Mouse (Mus musculus) lung, postnatal 36 days (tissue): ENCODE data around the gene Tor1aip2.

Experiments
- DNase-seq: peaks from one replicate; pipeline ENCODE4 v3.0.0; 2022; ENCODE audit warnings: mixed read lengths

The Tor1aip2 gene

DNA sequence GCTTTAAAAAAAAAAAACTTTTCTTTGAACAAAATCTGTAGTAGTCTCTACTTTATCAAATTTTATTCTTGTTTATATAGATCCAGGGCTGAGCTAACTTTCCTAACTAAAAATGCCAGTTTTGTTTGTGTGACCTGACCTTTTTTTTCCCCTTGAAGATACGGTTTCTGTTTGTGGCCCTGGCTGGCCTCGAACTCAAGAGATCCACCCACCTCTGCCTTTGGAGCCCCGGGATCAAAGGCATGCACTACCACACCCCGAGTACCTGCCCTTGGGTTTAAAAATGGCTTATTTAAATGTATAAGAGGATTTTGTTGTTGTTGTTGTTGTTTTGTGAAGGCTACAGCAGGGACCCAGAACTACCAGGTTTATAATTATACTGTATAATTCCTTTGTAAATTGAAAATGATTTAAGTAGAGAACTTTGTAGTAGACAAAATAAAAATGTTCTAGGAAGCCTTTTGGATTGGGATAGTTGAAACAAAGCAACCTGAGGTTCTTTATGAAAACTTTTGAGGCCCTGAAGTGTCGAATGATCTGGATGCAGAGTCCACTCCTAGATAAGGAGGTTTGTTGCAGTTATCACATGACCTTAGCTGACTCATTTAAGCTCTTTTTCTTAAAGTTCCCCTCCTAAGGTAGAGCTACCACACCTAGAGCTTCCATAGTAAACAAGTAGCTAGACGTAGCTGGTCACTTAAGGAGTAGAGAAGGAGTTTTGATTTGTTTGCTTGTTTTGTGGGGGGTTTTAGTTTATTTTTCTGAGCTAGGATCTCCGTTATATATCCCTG, 6.4 kb downstream of the Tor1aip2 start:
- no peak for DNase-seq

DNA sequence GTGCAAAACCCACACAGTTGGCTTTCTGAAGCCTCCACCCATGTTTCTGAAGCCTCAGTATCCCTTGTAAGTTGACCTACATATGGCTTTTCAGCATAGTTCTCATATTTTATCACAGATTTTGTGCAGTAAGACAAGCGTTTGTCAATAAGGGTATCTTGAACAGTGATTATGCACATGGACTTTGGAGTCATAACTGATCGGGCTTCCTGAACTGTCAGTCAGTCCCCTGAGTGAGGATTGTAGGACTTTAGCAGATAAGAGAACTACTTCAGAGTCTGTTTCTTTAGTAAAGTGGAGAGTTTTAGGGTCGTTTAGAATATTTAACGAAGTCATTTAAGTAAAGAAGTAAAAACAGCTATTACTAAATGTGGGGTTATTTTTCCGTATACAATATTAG, 7.3 kb downstream of the Tor1aip2 start:
- DNase-seq, result no peak

GRCm38 (mm10) chr1:156043027-156043426, 7.8 kb downstream of the Tor1aip2 start:
- DNase-seq, result peak; percentile 77

DNA sequence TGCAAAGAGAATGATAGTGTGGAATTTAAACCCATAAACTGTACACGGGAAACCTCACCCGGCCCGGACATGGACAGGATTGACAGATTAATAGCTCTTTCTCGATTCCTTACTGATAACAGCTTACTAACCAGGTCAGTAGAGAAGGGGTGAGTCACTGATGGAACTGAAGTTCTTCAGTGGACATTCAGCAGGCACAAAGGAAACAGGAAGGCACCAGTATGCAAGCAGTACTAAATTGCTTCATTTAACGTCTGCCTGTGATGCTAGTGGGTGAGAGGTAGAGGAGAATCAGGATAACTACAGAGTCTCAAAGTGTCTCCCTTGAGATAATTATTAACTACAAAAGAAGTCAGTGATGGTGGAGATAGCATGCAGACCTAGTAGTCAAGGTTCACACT, 9.0 kb downstream of the Tor1aip2 start:
- DNase-seq, result no peak

DNA sequence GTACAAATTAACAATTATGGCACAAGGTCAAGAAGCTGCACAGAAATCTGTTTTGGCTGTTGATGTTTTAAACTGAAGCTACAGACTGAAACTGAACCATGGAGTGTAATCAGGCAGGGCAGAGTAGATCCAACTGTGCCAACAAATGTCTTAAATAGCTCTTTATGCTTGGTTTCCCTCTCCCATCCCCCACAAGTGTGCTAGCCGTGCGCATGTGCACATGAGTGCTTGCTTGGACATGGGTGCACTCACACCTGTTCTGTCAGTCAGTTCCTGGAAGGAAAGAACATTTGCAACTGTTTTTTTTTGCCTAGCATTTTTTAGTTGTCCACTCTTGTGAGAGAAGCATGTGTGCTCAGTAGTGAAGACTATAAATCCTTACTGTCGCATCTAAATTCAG, 11.5 kb downstream of the Tor1aip2 start:
- DNase-seq, result peak; percentile 39

DNA sequence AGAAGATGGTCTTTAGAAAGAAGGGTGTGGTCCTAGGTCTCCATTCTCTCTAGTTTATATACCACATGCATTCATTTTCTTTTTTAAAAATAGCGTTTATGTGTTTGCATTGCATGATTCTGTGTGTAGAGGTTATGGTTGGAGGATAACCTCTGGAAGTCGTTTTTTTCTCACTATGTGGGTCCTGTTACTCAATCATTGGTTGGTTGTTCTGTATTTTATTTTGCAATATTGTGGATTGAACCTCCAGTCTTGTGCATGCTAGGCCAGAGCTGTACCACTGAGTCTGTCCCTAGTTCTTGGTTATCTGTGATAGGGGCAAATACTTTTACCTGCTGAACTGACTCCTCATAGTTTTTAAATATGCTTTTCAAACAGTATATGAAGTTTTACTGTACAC, 23.0 kb downstream of the Tor1aip2 start:
- no peak for DNase-seq

GRCm38 (mm10) chr1:156062193-156062592, 27.0 kb downstream of the Tor1aip2 start:
- DNase-seq, result no peak

DNA sequence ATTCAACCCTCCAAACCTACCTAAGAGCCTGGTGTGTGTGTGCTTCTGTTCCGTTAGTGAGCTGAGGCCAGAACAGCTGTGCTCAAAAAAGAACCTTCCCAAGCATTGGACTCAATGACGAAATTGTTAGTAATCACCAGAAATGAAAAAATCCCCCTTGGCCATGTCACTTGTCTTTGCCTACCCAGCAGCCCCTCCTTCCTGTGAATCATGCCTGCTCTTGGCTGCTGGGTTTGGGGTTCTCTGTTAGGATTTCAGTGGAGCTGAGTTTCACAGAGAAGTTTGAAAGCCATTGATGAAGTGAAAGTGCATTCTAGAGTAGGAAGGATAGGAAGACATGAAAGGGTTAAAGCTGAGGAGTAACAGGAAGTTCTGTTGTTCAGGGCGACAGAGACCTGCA, 30.9 kb downstream of the Tor1aip2 start:
- no peak for DNase-seq

GRCm38 (mm10) chr1:156070106-156070505, 34.9 kb downstream of the Tor1aip2 start:
- no peak for DNase-seq

- peak; percentile 39 for DNase-seq
Observed at GRCm38 (mm10) chr1:156073169-156073821, 38.1 kb downstream of the Tor1aip2 start.

DNA sequence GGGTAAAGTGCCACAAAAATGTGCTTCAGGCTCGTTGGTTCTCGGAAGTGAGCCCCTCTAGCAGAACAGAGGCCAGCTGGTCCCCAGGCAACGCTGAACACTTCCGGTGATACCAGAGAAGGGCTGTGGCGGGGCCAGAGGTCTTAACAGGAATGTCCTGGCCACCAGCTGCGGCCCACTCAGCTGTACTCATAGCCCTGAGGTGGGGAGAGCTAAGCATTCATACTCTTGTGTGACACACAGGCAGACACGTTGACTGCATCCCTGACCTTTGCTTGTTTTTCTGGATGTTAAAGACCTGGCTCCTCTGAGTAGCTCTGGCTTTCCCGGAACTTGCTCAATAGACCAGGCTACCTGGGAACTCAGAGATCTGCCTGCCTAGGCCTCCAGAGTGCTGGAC, 39.4 kb downstream of the Tor1aip2 start:
- DNase-seq, result peak; percentile 42

DNA sequence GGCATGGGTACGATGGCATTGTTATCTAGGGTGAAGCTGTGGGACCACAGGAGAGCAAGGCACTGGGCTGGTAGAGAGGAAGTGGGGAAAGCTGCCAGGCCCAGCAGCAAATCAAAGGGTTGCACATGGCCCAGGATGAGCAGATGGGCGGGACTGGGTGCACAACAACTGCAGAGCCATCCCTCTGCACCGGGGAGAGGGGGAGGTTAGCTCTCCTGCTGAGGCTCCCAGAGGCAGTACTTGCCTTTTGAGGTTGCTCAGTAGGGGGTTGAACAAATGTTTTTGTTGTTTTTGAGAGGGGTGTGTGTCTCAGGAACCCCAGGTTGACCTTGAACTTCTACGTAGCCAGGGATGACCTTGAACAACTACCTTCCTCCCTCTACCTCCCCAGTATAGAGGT, 41.3 kb downstream of the Tor1aip2 start:
- DNase-seq, result no peak

DNA sequence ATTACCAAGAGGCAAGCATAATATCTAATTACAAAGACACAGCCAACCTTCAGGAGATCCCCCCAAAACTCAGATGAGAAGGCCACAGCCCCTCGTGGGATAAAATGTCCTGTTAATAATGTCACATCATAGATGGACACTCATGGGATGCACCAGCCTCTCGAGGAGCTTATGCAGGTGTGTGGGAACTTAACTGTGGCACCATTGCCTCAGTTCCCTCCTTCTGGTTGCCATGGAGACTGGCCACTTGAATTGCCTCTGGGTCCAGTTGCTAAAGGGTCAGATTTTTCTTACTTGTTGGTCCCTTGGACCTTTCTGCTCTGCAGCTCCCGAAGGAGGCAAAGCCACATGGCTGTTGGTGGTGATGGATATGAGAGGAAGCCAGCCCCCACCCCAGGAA, 42.5 kb downstream of the Tor1aip2 start:
- DNase-seq, result no peak

DNA sequence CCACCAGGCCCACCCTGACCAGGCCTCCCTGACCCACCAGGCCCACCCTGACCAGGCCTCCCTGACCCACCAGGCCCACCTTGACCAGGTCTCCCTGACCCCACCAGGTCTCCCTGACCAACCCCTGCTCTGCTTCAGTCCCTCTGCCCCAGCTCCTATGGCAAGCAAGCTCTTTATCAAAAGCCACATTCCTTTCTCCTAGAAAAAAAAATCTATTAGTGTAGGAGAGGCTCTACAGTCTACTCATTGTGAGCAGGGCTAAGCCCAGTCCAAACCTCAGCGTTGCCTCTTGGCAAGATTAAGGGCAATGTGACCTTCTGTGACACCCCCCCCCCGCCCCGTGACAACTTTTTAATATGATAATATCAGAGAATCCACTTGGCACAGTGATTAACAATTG, 49.4 kb downstream of the Tor1aip2 start:
- no peak for DNase-seq

GRCm38 (mm10) chr1:156085770-156086169, 50.6 kb downstream of the Tor1aip2 start:
- DNase-seq, result peak; percentile 57

GRCm38 (mm10) chr1:156087586-156087985, 52.4 kb downstream of the Tor1aip2 start:
- no peak for DNase-seq

- no peak for DNase-seq
Observed at GRCm38 (mm10) chr1:156089561-156089960, 54.4 kb downstream of the Tor1aip2 start.

GRCm38 (mm10) chr1:156090042-156090441, 54.8 kb downstream of the Tor1aip2 start:
- no peak for DNase-seq

DNA sequence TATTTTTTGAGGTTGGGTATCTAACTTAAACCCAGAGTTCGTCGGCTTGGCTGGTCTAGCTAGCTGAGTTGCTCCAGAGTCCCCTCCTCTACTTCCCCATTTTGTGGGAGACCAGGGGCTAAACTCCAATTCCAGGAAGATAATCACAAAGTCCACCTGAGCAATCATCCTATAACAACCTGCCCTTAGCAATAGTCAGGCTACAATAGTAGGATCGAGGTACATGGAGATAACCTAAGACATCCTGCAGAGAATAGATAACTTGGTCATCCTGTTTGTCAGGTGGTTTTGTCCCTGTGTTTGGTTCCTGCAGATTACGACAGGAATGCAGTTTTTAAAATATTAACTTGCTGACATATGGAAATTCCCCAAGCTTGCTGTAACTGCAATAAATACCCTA, 56.6 kb downstream of the Tor1aip2 start:
- DNase-seq, result no peak

- DNase-seq, result no peak
Observed at GRCm38 (mm10) chr1:156103763-156104162, 68.6 kb downstream of the Tor1aip2 start.

DNA sequence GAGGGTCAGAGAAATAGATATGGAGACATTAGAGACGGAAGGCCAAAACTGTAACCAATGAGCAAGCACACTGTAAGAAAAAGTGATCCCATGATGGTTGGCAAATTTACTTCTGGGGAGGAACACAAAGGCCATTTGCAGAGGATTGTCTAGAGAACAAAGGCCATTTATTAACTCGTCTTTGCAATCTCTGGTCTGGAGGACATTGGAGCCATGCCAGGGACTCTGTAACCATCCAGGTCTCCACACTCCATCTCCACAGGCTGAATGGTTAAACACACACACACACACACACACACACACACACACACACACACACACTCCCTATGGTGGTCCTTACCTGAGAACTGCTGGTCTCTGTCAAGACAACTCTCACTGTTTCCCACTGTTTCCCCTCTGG, 70.2 kb downstream of the Tor1aip2 start:
- no peak for DNase-seq

DNA sequence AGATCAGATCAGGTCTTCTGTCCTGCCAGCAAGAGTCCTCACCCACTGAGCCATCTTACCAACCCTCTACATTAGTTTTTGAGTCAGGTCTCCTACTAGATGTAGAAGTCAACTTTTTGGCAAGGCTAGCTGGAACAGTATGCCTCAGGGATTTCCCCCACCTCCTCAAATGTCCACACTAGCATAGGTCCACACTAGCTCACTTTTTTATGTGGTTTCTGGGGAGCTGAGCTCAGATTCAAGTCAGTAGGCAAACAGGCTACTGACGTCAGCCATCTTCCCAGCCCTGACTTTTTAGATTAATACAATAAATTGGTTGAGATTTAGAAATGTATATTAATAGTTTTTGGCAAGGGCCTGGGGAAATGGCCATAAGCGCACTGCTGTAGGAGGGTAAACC, 72.2 kb downstream of the Tor1aip2 start:
- no peak for DNase-seq

DNA sequence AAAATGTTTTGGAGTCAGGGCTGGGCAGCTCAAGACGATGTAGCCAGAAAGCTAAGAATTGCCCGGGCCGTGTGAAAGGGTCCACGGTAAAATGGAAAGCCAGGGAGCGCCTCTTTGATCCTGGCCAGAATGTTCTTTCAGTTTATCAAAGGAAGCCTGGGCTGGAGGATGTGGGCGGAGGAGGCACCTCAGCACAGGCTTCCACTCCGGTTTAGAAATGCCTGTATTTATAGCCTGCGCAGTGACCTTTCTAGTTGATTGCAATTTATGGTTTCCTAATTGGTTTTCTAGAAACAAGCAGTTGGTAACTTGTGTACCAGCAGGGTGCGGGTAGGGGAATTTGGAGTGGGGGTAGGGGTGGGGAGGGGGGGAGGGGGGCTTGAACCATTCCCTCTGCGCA, 73.2 kb downstream of the Tor1aip2 start:
- DNase-seq, result no peak

DNA sequence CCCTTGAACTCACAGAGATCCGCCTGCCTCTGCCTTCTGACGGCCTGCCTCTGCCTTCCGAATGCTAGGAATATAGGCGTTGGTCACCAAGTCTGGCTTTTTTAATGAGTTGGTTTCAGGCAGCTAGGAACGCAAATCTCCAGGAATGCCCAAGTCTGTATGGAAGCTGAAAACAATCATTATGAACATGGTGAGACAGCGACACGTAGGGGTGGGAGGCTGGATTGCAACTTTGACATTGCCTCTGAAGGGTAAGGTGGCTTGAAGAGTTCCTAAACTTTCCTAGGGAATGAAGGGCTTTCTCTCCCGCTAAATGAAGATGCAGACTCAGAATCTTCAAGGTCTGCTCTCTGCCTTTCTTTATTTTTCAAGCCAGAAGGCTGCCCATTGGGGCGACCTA, 75.9 kb downstream of the Tor1aip2 start:
- peak; percentile 14 for DNase-seq

DNA sequence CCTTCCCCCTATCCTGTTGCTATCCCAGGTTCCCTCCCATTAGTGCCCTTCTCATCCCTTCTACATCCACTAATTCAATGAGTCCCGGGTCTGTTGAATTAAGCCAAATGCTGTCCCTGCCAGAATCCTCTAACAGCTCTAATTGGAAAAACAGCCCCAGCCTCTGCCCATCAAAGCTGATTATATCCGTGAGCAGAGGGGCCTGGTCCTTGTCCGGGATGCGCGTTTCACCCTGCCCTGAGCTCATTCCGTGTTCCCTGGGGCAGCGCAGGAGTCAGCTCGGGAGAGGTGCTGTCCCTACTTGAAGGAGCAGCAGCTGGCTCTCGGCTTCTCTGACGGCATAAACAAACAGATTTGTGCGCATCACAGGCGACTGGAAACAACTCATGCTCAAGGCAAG, 76.5 kb downstream of the Tor1aip2 start:
- no peak for DNase-seq
